Mouse (Mus musculus) brown adipose tissue, adult 24 weeks (tissue): ENCODE data around the gene Ep300. TPM values are rescaled to one million over a fixed set of nuclear protein-coding genes. Genes with fewer than 3 reads are reported as not detected.
"Not testable (repeated sequence)": the region's sequence is repeated elsewhere in the genome, so short reads cannot be mapped to it uniquely, and the experiment has no call there.

ENCODE experiments used
- H3K27ac ChIP-seq: fragments of 200-500 bp; replicated peaks from 2 replicates; pipeline ENCODE4 v1.5.1; 2012; ENCODE audit warnings: low read depth, mild to moderate bottlenecking, low read length
- H3K4me1 ChIP-seq: fragments of 200-500 bp; 2 replicates; pipeline ENCODE4 v1.6.1; 2012; ENCODE audit warnings: low read length, mixed read lengths; ENCODE audit not compliant: control insufficient read depth, insufficient read depth, insufficient read length
- H3K4me3 ChIP-seq: fragments of 200-500 bp; 2 replicates; pipeline ENCODE4 v1.5.1; 2012; ENCODE audit warnings: low read depth, mild to moderate bottlenecking, low read length, moderate library complexity; ENCODE audit not compliant: insufficient read depth
- polyA plus RNA-seq: library from polyadenylated mRNA; stranded (reverse); fragments of >200 nt; gene quantifications from 2 replicates; pipeline ENCODE4 v1.2.4, GENCODE M21; 2012; ENCODE audit not compliant: missing spikeins, insufficient read depth, insufficient read length

Gene Ep300
- polyA plus RNA-seq, 1 experiment = 15.8 TPM

DNA sequence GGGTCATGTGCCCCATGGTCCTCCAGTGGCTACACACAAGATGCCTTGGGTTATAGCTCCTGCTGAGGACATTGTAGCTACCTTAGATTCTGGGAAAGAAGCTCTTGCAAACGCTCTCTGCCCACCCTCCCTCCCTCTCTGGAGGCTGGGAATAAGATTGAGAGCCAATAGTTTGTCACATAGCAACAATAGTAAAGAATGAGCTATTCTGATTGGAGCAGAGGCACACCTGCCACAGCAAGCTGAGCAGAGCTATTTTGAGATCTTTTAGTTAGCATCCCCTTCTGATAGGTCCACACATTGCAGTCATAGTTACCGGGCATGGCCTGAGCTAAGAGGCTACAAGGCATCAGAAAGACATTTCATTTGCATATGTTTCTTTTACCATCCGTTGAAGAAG is 8.2 kb upstream of the Ep300 start:
- Histone ChIP-seq H3K4me3 (no peak overlapping the region), H3K27ac (no peak overlapping the region), H3K4me1 (no peaks in the 10 kb centered on the region)

DNA sequence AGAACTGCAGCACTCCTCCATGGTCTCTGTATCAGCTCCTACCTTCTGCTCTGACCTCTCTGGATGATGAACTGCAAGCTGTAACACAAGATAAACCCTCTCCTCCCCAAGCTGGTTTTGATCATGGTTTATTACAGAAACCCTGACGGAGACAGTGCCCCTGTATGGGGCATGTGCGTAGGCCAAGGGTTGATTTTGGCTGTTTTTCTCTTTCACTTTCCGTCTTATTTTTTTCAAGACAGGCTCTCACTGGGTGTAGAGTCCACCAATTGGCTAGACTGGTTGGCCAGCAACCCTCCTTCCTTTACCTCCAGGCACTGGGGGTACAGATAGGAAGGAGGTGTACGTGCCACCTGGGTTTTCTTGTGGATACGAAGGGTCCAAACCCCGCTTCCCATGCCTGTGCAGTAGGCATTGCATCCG is 7.4 kb upstream of the Ep300 start:
- H3K4me1 ChIP-seq = no peaks in the 10 kb centered on the region
- no peak overlapping the region for H3K4me3 ChIP-seq

GRCm38 (mm10) chr15:81584466-81584865 is 685 bp upstream of the Ep300 start:
- H3K27ac ChIP-seq = peak overlapping the region; percentile 83
- H3K4me1 ChIP-seq = peaks cover 4% of the 10 kb centered on the region; the same call in 1 of the 2 replicates
- H3K4me3 ChIP-seq = peak overlapping the region; percentile 73

More for the DNA sequence above, 7.4 kb upstream of the Ep300 start:
- H3K27ac ChIP-seq = no peak overlapping the region

DNA sequence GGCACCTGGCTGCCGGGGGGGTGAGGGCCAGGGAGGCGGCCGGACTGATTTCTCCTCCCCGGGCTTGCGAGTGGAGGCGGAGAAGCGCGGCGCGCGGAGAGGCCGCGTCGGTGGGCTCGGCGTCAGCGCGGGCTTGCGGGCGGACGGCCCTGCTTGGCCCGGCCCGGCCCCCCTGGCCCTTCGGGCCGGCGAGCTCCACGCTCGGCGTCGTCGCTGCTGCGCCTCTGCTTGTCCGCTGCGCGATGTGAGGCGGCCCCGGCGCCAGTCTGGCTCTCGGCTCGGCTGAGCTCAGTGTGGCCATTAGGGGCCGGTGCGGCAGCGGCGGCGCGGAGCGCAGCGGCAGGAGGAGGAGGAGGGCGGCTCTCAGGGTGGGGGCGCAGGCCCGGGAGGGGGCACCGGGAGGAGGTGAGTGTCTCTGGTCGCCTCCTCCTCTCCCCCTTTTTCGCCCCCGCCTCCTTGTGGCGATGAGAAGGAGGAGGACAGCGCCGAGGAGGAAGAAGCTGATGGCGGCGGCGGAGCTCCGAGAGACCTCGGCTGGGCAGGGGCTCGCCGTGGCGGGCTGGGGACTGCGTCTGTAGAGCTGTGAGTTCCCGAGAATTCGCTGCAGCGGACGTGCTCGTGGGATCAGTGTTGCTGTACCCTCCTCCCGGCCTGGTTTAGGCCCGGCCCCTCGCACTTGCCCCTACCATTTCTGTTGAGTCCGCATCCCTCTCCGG is 753 bp downstream of the Ep300 start:
- Histone ChIP-seq H3K4me3 (peak overlapping the region; percentile 99), H3K4me1 (peaks cover 4% of the 10 kb centered on the region; the same call in 1 of the 2 replicates)

DNA sequence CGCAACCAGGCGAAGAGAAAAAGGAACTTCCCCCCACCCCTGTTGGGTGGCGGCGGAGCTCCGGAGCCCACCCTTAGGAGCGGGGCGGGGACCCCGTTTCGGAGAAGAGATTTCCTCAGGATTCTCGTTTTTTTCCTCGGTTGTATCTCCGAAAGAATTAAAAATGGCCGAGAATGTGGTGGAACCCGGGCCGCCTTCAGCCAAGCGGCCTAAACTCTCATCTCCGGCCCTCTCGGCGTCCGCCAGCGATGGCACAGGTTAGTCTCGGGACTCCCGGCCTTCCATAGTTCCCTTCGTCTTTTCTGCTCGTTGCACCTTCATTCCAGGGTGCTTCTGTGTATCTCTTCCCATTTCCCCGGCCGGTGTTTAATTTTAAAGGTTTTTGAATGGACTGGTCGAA is 1.3 kb downstream of the Ep300 start:
- H3K4me3 ChIP-seq = peak overlapping the region; percentile 99
- peak overlapping the region; percentile 99 for H3K27ac ChIP-seq
- peaks cover 4% of the 10 kb centered on the region; the same call in 1 of the 2 replicates for H3K4me1 ChIP-seq

More for the DNA sequence above, 753 bp downstream of the Ep300 start:
- peak overlapping the region; percentile 99 for H3K27ac ChIP-seq

GRCm38 (mm10) chr15:81587686-81588085 is 2.5 kb downstream of the Ep300 start:
- Histone ChIP-seq H3K27ac (no peak overlapping the region), H3K4me3 (peak overlapping the region; percentile 99)

DNA sequence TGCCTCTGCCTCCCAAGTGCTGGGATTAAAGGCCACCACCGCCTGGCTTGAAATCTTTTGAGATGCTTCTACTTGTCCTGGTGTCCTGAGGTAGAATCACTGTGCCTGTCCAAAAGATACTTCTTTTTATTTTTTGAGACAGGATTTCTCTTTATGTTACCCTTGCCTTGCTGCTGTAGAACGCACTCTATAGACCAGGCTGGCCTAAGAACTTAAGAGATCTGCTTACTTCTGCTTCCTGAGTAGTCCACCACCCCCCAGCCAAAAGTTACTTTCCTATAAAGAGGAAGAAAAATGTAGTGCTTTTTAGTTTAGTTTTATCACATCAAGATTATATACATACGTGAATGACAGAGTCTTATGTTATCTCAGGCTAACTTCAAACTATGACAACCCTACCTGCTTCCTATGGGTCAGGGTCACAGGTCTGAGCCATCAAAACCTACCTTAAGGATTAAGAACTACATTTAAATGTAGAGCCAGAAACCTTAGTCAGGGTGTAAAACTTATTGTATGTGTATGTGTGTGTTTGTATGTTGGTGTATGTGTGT is 9.1 kb downstream of the Ep300 start:
- Histone ChIP-seq H3K4me3 (no peak overlapping the region), H3K27ac (no peak overlapping the region), H3K4me1 (no peaks in the 10 kb centered on the region; the same call in 1 of the 2 replicates)

More at GRCm38 (mm10) chr15:81587686-81588085, 2.5 kb downstream of the Ep300 start:
- peaks cover 4% of the 10 kb centered on the region; the same call in 1 of the 2 replicates for H3K4me1 ChIP-seq

DNA sequence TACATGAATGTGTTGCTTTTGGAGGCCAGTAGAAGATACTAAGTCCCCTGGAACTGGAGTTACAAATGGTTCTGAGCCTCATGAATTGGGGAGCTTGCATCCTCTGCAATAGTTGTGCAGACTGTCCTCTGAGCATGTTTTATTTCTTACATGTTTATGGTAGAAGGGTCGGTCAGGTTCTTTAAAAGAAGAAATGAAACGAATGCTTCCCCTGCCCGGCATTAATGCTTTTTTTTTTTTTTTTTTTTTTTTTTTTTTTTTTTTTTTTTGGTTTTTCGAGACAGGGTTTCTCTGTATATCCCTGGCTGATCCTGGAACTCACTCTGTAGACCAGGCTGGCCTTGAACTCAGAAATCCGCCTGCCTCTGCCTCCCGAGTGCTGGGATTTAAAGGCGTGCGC is 13.6 kb downstream of the Ep300 start:
- H3K27ac ChIP-seq, H3K4me1 ChIP-seq: not testable (repeated sequence)

DNA sequence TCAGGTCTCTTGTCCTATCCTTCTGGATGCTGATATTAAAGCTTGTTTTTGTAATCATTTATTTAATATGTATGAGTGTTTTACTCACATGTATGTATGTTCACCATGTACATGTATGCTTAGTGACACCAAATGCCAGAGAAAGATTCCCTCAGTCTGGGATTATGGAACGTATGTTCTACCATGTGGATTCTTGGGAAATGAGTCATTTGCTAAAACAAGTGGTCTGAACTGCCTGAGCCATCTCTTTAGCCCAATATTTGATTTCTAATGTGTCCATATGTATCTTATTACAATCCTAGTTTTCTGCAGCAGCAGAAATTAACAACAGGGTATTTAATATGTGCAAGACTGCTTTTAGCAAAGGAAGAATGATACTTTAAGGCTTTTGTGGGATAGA is 20.1 kb downstream of the Ep300 start:
- H3K4me3 ChIP-seq = no peak overlapping the region
- peaks cover 8% of the 10 kb centered on the region; the same call in 1 of the 2 replicates for H3K4me1 ChIP-seq
- H3K27ac ChIP-seq = no peak overlapping the region

More for the DNA sequence above, 13.6 kb downstream of the Ep300 start:
- H3K4me3 ChIP-seq = not testable (repeated sequence)

- Histone ChIP-seq H3K4me3 (no peak overlapping the region), H3K4me1 (peaks cover 3% of the 10 kb centered on the region; the same call in 1 of the 2 replicates), H3K27ac (no peak overlapping the region)
Measured at GRCm38 (mm10) chr15:81606634-81607033, 21.5 kb downstream of the Ep300 start.

GRCm38 (mm10) chr15:81649516-81650455 is 64.6 kb downstream of the Ep300 start:
- no peak overlapping the region for H3K27ac ChIP-seq
- H3K4me3 ChIP-seq = no peak overlapping the region
- no peaks in the 10 kb centered on the region for H3K4me1 ChIP-seq

DNA sequence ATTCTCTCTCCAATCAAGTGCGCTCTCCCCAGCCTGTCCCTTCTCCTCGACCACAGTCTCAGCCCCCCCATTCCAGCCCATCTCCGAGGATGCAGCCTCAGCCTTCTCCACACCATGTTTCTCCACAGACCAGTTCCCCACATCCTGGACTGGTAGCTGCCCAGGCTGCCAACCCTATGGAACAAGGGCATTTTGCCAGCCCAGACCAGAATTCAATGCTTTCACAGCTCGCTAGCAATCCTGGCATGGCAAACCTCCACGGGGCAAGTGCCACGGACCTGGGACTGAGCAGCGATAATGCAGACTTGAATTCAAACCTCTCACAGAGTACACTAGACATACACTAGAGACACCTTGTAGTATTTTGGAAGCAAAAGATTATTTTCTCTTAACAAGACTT is 65.5 kb downstream of the Ep300 start:
- no peak overlapping the region for H3K27ac ChIP-seq
- H3K4me3 ChIP-seq = no peak overlapping the region
- no peaks in the 10 kb centered on the region for H3K4me1 ChIP-seq

- Histone ChIP-seq H3K4me1 (peaks cover 3% of the 10 kb centered on the region; the same call in 1 of the 2 replicates), H3K4me3 (no peak overlapping the region), H3K27ac (no peak overlapping the region)
Measured at GRCm38 (mm10) chr15:81661701-81662100, 76.5 kb downstream of the Ep300 start.

GRCm38 (mm10) chr15:81663281-81663680 is 78.1 kb downstream of the Ep300 start:
- Histone ChIP-seq H3K4me3 (peak overlapping the region; percentile 34), H3K4me1 (peaks cover 3% of the 10 kb centered on the region; the same call in 1 of the 2 replicates), H3K27ac (no peak overlapping the region)
